Mouse (Mus musculus) CH12.LX (cell line): ENCODE measurements around the gene Dqx1. TPM values are rescaled to one million over a fixed set of nuclear protein-coding genes. Genes with fewer than 3 reads are reported as not detected.

Experiments
- DNase-seq: peaks from one replicate; pipeline ENCODE4 v3.0.0-alpha.2; 2013; ENCODE audit errors: extremely low read depth
- H3K27ac ChIP-seq: 2 replicates; pipeline ENCODE4 v1.5.1; 2012; ENCODE audit warnings: low read depth, mild to moderate bottlenecking, control low read depth, moderate library complexity; ENCODE audit not compliant: insufficient read depth
- H3K27me3 ChIP-seq: replicated peaks from 2 replicates; pipeline ENCODE3; 2012; ENCODE audit warnings: inconsistent platforms
- H3K36me3 ChIP-seq, 2 experiments: replicated peaks in 1 of 2; 2 replicates each; pipeline versions ENCODE3 to v1.6.1; 2012; ENCODE audit warnings: inconsistent platforms in 1 of 2, low read length in 1 of 2, mild to moderate bottlenecking in 1 of 2, mixed read lengths in 1 of 2, moderate library complexity in 1 of 2; ENCODE audit not compliant: control insufficient read depth in 1 of 2, insufficient read depth in 1 of 2
- H3K4me1 ChIP-seq, 2 experiments: 2 replicates each; pipeline ENCODE4 v1.6.1; 2012; ENCODE audit warnings: inconsistent platforms in 1 of 2, moderate library complexity in 1 of 2; ENCODE audit not compliant: insufficient read depth in 2 of 2, control insufficient read depth in 1 of 2
- H3K4me2 ChIP-seq: 2 replicates; pipeline ENCODE4 v1.6.1; 2012; ENCODE audit warnings: low read depth, mild to moderate bottlenecking, control low read depth; ENCODE audit not compliant: poor library complexity, insufficient read depth, severe bottlenecking
- H3K4me3 ChIP-seq, 3 experiments: fragments of 150-350 bp in 1 of 3; sonication (generic) in 1 of 3; replicated peaks in 1 of 3; 2 replicates each; pipeline versions ENCODE3 to v1.5.1; 2011 to 2012; ENCODE audit warnings: low read depth in 2 of 3, low read length in 2 of 3, mild to moderate bottlenecking in 2 of 3, moderate library complexity in 2 of 3, control low read depth in 1 of 3, improper control_type of control experiment in 1 of 3, inconsistent platforms in 1 of 3, mixed read lengths in 1 of 3; ENCODE audit not compliant: poor library complexity in 1 of 3
- H3K79me2 ChIP-seq: replicated peaks from 2 replicates; pipeline ENCODE4 v1.6.1; 2012; ENCODE audit warnings: mild to moderate bottlenecking, moderate library complexity; ENCODE audit not compliant: control insufficient read depth, poor library complexity, insufficient read depth, severe bottlenecking; ENCODE audit errors: extremely low read depth
- H3K9ac ChIP-seq: 2 replicates; pipeline ENCODE4 v1.6.1; 2012; ENCODE audit warnings: low read depth, mild to moderate bottlenecking, control low read depth, moderate library complexity; ENCODE audit not compliant: insufficient read depth
- H3K9me3 ChIP-seq: replicated peaks from 2 replicates; pipeline ENCODE3; 2012; ENCODE audit warnings: low read length, inconsistent platforms, mixed read lengths
- BHLHE40 ChIP-seq: IDR thresholded peaks from 2 replicates; pipeline ENCODE4 v1.6.1; 2011; ENCODE audit warnings: mild to moderate bottlenecking, low read depth, low read length, improper control_type of control experiment
- CTCF ChIP-seq, 2 experiments: IDR thresholded peaks in 1 of 2; conservative IDR thresholded peaks in 1 of 2; 2 replicates each; pipeline ENCODE4 v1.5.1; 2011 to 2012; ENCODE audit warnings: low read depth in 2 of 2, low read length in 2 of 2, improper control_type of control experiment in 1 of 2, inconsistent platforms in 1 of 2, mild to moderate bottlenecking in 1 of 2, moderate library complexity in 1 of 2
- EP300 ChIP-seq: IDR thresholded peaks from 2 replicates; pipeline ENCODE4 v1.6.1; 2011; ENCODE audit warnings: low read length, improper control_type of control experiment
- ETS1 ChIP-seq: conservative IDR thresholded peaks from 2 replicates; pipeline ENCODE4 v1.6.1; 2012; ENCODE audit warnings: low read depth, mild to moderate bottlenecking, inconsistent platforms, low read length, improper control_type of control experiment, moderate library complexity
- IRF4 ChIP-seq: IDR thresholded peaks from 2 replicates; pipeline ENCODE4 v1.6.1; 2014; ENCODE audit warnings: low read depth, mild to moderate bottlenecking, inconsistent platforms, low read length, improper control_type of control experiment
- MXI1 ChIP-seq: IDR thresholded peaks from 2 replicates; pipeline ENCODE4 v1.6.1; 2011; ENCODE audit warnings: mild to moderate bottlenecking, low read depth, low read length, improper control_type of control experiment
- MYC ChIP-seq: IDR thresholded peaks from 2 replicates; pipeline ENCODE4 v1.6.1; 2011; ENCODE audit warnings: low read depth, mild to moderate bottlenecking, improper control_type of control experiment, low read length
- NRF1 ChIP-seq: IDR thresholded peaks from 2 replicates; pipeline ENCODE4 v1.6.1; 2014; ENCODE audit warnings: low read depth, mild to moderate bottlenecking, inconsistent platforms, low read length, improper control_type of control experiment, moderate library complexity
- SIN3A ChIP-seq: IDR thresholded peaks from 2 replicates; pipeline ENCODE4 v1.6.1; 2012; ENCODE audit warnings: low read length, improper control_type of control experiment, inconsistent platforms
- TCF12 ChIP-seq: IDR thresholded peaks from 2 replicates; pipeline ENCODE4 v1.6.1; 2014; ENCODE audit warnings: low read depth, mild to moderate bottlenecking, inconsistent platforms, low read length, improper control_type of control experiment
- USF2 ChIP-seq: conservative IDR thresholded peaks from 2 replicates; pipeline ENCODE4 v1.6.1; 2011; ENCODE audit warnings: low read depth, low read length, improper control_type of control experiment
- ZMIZ1 ChIP-seq: IDR thresholded peaks from 2 replicates; pipeline ENCODE4 v1.6.1; 2012; ENCODE audit warnings: low read depth, mild to moderate bottlenecking, inconsistent platforms, low read length, improper control_type of control experiment
- dilution Hi-C: fragments of 300-500 bp; cut with MboI; formaldehyde crosslinking; loops from 2 replicates; pipeline ENCODE4 v1.14.3; 2020; ENCODE audit warnings: low sequenced_read_pairs; ENCODE audit not compliant: extremely low pct_unique_long_range_greater_than_20kb, extremely low pct_ligation_motif_present
- in situ Hi-C: fragments of 300-500 bp; cut with MboI; formaldehyde crosslinking; loops from 3 replicates; pipeline ENCODE4 v1.14.3; 2019; ENCODE audit warnings: low sequenced_read_pairs, low pct_ligation_motif_present, low pct_unique_long_range_greater_than_20kb, mixed read lengths
- polyA plus RNA-seq: library from polyadenylated mRNA; unstranded; fragments of >175 nt; gene quantifications from 2 replicates; pipeline ENCODE4 v1.2.1, GENCODE M21; 2012; ENCODE audit warnings: low read depth; ENCODE audit not compliant: insufficient read length
- total RNA-seq, 2 experiments: library from RNA; depleted of rRNA; stranded (reverse); fragments of 300-350 nt in 1 of 2; fragments of >200 nt in 1 of 2; gene quantifications; 2 replicates each; pipeline ENCODE4 v1.2.3; 2012 to 2014

Dqx1 gene
- total and polyA plus RNA-seq, 3 experiments: 1.3 to 2.9 (median 2.2) TPM

DNA sequence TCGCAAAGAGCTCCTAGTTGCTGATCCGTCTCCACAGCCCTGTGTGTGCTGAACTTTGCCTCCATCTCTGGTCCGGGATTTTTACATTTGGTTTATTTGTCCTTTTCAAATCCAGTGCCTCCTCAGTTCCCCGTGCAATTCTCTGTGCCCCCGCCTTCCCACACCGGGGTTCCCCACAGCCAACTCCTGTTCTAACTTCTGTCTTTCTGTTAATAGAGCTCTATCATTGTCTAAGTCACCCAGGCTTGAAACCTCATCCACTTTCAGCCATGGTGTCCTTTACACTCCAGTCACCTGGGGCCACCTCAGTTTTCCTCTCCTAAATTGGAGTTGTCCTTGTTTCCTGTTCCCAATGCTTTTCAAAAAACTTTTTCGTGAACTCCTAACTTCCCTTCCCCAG, 46.4 kb upstream of the Dqx1 start:
- Histone ChIP-seq H3K4me2 (no peak overlapping the region), H3K4me1 (peaks cover 3 to 75% of the 10 kb centered on the region in 2 experiments; a peak in 3 of 4 replicates), H3K36me3 (no peaks in the 10 kb centered on the region), H3K9ac (no peak overlapping the region), H3K27ac (no peak overlapping the region), H3K79me2 (no peaks in the 10 kb centered on the region), H3K27me3 (no peaks in the 10 kb centered on the region), H3K9me3 (peaks cover 3% of the 10 kb centered on the region), H3K4me3 (no peak overlapping the region)
- in situ Hi-C loops: no loop called here
- dilution Hi-C loops: no loop called here
- no peak for DNase-seq
- TF ChIP-seq TCF12: no peak
- TF ChIP-seq USF2: no peak
- no peak for TF ChIP-seq CTCF (conservative IDR thresholded peaks at IDR 0.05 in 1 of 2, IDR thresholded peaks at IDR 0.05 in 1 of 2; ENCODE audit: low read depth in 2 of 2, low read length in 2 of 2)
- TF ChIP-seq SIN3A: no peak

DNA sequence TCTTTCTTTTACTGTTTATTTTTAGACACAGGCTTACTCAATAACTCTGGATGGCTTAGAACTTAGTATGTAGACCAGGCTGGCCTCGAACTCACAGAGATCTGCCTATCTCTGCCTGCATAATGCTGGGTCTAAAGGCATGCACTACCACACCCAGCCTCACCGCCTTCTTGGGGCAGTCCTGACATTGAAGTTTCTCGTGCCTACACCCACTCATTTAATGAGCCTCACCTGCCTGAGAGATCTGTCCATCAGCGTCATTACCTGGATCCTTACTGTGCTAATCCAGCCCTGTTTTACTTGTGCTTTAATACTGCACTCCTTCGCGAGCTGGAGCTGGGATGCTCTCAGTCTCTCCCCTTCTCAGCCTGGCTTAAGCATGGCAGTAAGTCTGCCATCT, 45.9 kb upstream of the Dqx1 start:
- no peaks in the 10 kb centered on the region for H3K79me2 ChIP-seq
- H3K9ac ChIP-seq: no peak overlapping the region
- in situ Hi-C loops (no loop called here), dilution Hi-C loops (no loop called here)
- peaks cover 3% of the 10 kb centered on the region for H3K9me3 ChIP-seq
- H3K36me3 ChIP-seq: no peaks in the 10 kb centered on the region
- TF ChIP-seq MXI1: no peak
- TF ChIP-seq ZMIZ1: no peak
- no peak for TF ChIP-seq USF2
- no peak overlapping the region for H3K27ac ChIP-seq
- DNase-seq: no peak
- H3K4me2 ChIP-seq: no peak overlapping the region
- H3K4me3 ChIP-seq: no peak overlapping the region
- peaks cover 4 to 76% of the 10 kb centered on the region in 2 experiments; a peak in 3 of 4 replicates for H3K4me1 ChIP-seq
- H3K27me3 ChIP-seq: no peaks in the 10 kb centered on the region

DNA sequence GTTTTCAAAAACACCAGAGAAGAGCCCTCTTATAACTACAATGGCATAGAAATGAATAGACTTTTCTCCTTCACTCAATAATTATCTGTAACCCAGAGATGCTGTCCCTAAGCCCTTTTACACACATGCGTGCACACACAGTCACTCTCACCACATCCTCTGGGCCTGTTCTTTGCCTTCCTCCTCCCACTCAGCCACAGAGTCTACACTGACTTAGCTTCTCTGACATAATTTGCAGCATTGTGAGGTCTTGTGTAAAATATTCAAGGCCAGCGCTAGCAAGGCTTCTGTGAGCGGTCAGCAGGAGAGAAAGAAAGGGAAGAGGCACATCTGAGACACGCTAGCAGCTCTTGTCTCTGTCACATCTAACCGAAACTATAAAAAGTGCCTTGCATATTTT, 44.2 kb upstream of the Dqx1 start:
- peaks cover 3 to 82% of the 10 kb centered on the region in 2 experiments; a peak in 3 of 4 replicates for H3K4me1 ChIP-seq
- DNase-seq: peak; percentile 58
- H3K79me2 ChIP-seq: no peaks in the 10 kb centered on the region
- in situ Hi-C loops: no loop called here
- no peak overlapping the region for H3K4me3 ChIP-seq
- no peaks in the 10 kb centered on the region for H3K36me3 ChIP-seq
- TF ChIP-seq MYC (0 out of 2 replicates have a peak, but pooled peaks have one; percentile 22), EP300 (0 out of 2 replicates have a peak, but pooled peaks have one; percentile 16), BHLHE40 (peak; percentile 25; the same call in 1 of the 2 replicates), IRF4 (no peak), NRF1 (no peak), ETS1 (0 out of 2 replicates have a peak, but pooled peaks have one; percentile 23)
- TF ChIP-seq, all 38 proteins: peak for 4
- dilution Hi-C loops: no loop called here
- Histone ChIP-seq H3K9me3 (peaks cover 3% of the 10 kb centered on the region), H3K27me3 (no peaks in the 10 kb centered on the region), H3K4me2 (no peak overlapping the region), H3K9ac (no peak overlapping the region), H3K27ac (no peak overlapping the region)
